Mouse (Mus musculus) urinary bladder, postnatal 36 days (tissue): ENCODE data around the gene Foxo4.
A peak's percentile ranks its signal among the peaks of the same experiment; 100 is the strongest.

Experiments used
- DNase-seq, 2 experiments: peaks; one replicate each; pipeline ENCODE4 v3.0.0; 2022; ENCODE audit warnings: low spot score in 2 of 2, mixed read lengths in 1 of 2

Foxo4 gene

DNA sequence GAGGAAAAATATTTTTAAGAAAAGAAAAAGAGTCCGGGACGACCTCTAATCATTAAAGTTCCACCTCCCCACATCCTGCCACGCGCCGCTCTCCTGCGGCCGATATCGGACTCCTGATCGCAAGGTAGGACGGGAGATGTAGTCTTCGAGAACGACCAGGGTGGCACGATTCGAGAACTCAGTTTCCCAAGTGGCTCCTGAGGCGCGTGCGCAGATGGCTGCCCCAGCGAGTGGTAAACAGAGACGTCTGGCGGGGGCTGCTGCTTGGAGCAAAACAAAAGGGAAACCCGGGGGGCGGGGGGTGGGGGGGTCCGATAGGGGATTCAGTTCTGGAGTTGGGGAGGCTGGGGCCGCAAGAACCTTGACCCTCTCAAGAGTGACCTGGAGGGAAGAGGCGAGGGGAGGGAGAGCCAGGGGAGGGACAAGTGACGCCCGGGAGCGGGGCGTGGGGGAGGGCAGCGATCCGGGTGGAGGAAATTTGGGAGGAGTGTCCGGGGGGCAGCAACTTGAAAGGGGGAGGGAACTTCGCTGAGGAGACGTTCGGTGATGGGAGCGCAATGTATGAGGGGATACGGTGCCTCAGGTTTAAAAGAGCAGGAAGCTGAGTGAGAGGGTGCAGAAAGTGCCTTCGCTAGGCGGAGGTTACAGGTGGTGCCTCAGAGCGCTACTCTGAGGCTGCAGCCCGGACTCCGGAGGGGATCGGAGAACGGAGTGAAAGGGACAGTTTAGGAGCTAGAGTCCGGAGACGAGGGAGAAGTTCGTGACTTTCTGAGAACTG lies at the start of gene Foxo4:
Gene Foxo4, plus strand, starts transcription at position 577 of the 778 bp plus-strand sequence.
- DNase-seq = peak; percentile 70 to 87

GRCm38 (mm10) chrX:101221834-101222795 lies 32.2 kb upstream of the Foxo4 start, which contains the start of gene Snx12:
Snx12 (minus strand) TSS chrX:101222563.
- DNase-seq = peak; percentile 71 to 78

DNA sequence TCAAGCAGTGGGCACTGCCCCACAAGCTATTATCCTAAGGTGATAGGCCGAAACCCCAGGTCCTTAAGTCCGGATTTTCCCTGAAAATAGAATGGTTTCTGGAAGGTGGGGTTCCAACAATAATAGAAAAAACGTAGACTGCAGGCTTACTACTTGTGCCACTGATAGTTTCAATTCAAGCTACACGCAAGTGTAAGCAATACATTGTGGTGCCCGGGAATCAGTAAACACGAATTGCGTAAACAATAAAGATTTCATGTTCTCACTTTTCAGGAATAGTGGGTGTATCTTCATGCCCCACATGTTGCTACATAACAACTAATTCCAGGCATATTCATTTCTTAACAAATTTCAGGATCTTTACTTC lies 31.5 kb upstream of the Foxo4 start:
- DNase-seq = no peak

GRCm38 (mm10) chrX:101245011-101245410 lies 9.3 kb upstream of the Foxo4 start:
- DNase-seq = no peak

DNA sequence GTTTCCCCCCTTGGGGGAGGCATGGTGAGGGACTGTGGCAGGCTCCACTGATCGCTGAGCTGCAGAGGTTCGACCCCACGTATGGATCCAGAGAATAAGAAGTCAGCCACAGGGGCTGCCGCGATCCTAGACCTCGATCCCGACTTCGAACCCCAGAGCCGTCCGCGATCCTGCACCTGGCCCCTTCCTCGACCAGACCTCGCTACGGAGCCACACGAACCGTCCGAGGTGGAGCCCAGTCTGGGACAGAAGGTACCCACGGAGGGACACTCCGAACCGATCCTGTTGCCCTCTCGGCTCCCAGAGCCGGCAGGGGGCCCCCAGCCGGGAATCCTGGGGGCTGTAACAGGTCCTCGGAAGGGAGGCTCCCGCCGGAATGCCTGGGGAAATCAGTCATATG lies 412 bp downstream of the Foxo4 start:
- DNase-seq = no peak

GRCm38 (mm10) chrX:101256603-101257002 lies 2.3 kb downstream of the Foxo4 start:
- no peak for DNase-seq

- no peak for DNase-seq
Observed at GRCm38 (mm10) chrX:101260441-101261325, 6.4 kb downstream of the Foxo4 start.

DNA sequence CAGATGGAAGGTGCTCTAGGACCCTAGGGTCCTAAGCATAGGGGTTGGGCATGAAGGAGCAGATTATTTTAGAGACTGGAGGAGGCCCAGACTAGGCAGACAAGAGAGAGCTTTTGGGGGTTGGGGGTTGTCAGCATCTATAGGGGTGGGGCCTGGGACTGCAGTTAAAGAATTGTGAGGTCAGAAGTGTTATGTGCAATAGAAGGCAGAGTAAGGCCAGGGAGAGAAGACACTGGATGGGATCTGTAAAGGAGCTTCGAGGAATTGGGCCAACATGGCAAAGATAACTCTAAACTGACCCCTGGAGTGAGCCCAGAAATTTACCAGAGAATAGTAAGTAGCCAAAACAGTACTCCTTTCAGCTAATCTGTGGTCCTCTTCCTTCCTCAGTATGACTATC lies 9.6 kb downstream of the Foxo4 start, which contains the start of gene Gm614:
Gene Gm614, minus strand, starts transcription at position 101 of the 400 bp plus-strand sequence.
- no peak for DNase-seq

DNA sequence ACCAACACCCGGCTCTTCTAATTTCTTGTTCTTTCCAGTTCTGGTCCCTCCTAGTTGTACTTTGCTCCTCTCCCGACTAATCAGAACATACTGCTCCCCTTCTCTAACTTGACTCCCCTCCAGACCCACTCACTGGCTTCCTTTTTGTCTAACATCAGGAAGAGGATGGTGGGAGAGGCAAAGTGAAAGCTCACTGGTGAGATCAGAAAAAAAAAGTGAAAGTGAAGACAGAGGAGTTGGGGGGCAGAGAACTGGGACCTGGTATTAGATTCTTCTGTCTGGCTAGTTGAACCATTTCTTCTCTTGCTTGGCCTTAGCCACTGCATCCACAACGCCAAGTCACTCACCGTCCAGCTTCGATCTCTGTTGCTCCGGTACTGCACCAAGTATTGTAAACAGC lies 12.3 kb downstream of the Foxo4 start:
- DNase-seq = no peak

DNA sequence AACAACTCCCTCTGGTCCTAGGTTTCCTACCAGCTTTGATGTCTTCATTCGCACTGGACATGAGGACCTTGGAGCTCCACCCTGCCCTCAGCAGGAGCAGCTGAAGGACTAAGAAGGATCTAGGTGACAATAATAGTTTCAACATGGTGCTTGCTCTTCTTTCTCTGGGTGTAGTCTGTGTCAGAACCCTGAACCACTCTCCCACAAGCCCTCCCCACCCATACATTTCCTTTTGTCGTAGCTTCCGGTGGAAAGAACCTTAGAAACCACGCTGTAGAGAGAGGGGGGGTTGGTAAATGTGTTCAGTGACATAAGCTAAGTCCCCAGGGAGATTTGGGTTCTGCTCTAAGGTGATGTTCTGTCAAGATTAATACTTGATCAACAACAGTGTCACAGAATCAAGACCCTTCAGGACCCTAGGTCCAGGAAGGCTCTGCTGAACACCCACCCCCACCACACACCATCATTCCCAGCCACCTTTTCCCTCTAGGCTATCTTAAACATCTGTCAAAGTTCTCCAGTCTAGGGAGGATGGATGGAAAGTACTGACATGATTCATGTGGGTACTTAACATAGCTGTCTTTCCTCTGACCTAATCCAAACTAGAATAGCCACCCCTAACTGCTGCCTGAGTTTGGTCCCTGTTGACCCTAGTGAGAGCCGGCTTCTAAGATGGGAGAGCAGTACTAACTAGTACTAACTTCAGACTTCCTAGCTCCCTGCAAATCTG lies 13.9 kb downstream of the Foxo4 start, which contains the start of gene Il2rg:
Gene Il2rg, minus strand, starts transcription at position 231 of the 730 bp plus-strand sequence.
- DNase-seq = no peak

- DNase-seq = no peak
Observed at GRCm38 (mm10) chrX:101268755-101269124, 14.4 kb downstream of the Foxo4 start, which contains the start of gene Gm20489. Gm20489 (minus strand) TSS chrX:101269023.

- no peak for DNase-seq
Observed at GRCm38 (mm10) chrX:101273410-101273809, 19.1 kb downstream of the Foxo4 start.

- DNase-seq = peak; percentile 81 to 90
Observed at GRCm38 (mm10) chrX:101273875-101274738, 19.8 kb downstream of the Foxo4 start, which contains the start of gene Med12. Med12 (plus strand) TSS chrX:101274030.

- DNase-seq = no peak
Observed at GRCm38 (mm10) chrX:101282813-101283212, 28.5 kb downstream of the Foxo4 start.

- peak; percentile 7 to 42 for DNase-seq
Observed at GRCm38 (mm10) chrX:101285534-101285933, 31.2 kb downstream of the Foxo4 start.

GRCm38 (mm10) chrX:101285953-101286670 lies 31.8 kb downstream of the Foxo4 start:
- no peak for DNase-seq

GRCm38 (mm10) chrX:101287543-101287942 lies 33.2 kb downstream of the Foxo4 start:
- no peak for DNase-seq

DNA sequence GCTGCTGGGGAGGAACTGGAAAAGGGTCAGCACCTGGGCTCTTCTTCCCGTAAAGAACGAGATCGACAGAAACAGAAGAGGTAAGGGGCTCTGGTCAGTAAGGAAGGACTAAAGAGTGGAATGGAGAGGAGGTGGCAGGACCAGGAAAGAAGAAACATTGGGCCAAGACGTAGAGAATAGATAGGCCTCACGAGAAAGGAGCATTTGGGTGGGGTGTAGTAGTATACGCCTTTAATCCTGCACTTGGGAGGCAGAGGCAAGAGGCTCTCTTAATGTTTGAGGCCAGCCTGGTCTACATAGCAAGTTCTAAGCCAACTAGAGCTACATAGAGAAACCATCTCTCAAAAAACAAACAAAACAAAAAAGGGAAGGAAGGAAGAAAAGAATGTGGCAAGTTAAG lies 34.1 kb downstream of the Foxo4 start:
- DNase-seq = no peak

GRCm38 (mm10) chrX:101289037-101289436 lies 34.7 kb downstream of the Foxo4 start:
- no peak for DNase-seq
